Mouse (Mus musculus) small intestine, adult 2 months (tissue): ENCODE data around the gene Zfp661.

Experiments
- CTCF ChIP-seq: fragments of 200-500 bp; IDR thresholded peaks from 2 replicates; pipeline ENCODE4 v1.5.1; 2012; ENCODE audit warnings: low read depth, mild to moderate bottlenecking, control low read depth, inconsistent platforms, low read length, moderate library complexity, mixed read lengths; ENCODE audit not compliant: insufficient replicate concordance, insufficient read length; ENCODE audit errors: extremely low read depth
- POLR2A ChIP-seq: fragments of 200-500 bp; IDR thresholded peaks from 2 replicates; pipeline ENCODE4 v1.6.1; 2012; ENCODE audit warnings: low read depth, mild to moderate bottlenecking, control low read depth, inconsistent platforms, low read length, moderate library complexity

DNA sequence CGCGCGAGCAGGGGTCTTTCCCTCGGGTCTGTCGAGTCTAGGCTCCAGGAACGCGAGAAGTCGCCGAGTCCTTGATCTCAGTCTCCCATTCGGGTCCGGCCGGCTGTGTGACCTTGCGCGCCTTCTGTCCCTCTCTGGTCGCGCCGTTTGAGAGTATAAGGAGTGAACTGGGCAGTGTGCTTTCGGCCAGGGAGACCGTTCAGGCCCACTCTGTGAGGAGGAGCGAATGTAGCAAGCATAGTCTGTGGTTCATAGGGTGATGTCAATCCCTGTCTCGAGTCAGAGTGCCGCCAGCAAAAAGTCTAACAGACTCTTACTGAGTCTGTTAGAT, 585 bp upstream of the Zfp661 start:
- TF ChIP-seq POLR2A (no peak), CTCF (no peak)
